Mouse (Mus musculus): Measurements from ENCODE around the gene D6Ertd527e.

GRCm38 (mm10) chr6:87133520-87133919 is 29.0 kb downstream of the D6Ertd527e start:
- TF ChIP-seq CTCF (IDR thresholded peaks at IDR 0.05; ENCODE audit: borderline replicate concordance, insufficient read depth, low read depth, low read length), result no peak
- no peak for TF ChIP-seq POLR2A (IDR thresholded peaks at IDR 0.05; ENCODE audit: borderline replicate concordance, insufficient read depth, low read length)

Measured in cerebellum, adult 2 months (tissue).